Mouse (Mus musculus): Measurements from ENCODE around the gene Sox10. TPM values are rescaled to one million over a fixed set of nuclear protein-coding genes. Genes with fewer than 3 reads are reported as not detected.
A peak's percentile ranks its signal among the peaks of the same experiment; 100 is the strongest.

Sox10 gene
- polyA plus RNA-seq, 1 experiment from 2014 or later = 0.29 TPM

- no peaks in the 10 kb centered on the region for H3K9me3 ChIP-seq (replicated peaks)
- H3K4me1 ChIP-seq = 0 out of 2 replicates have a peak, but pooled peaks cover 13% of the 10 kb centered on the region
- 46% methylated on average over 27 of the region's 27 CpGs for WGBS (ENCODE audit: insufficient replicate concordance)
- H3K4me2 ChIP-seq = no peak overlapping the region
- no peak overlapping the region for H3K9ac ChIP-seq
- no peak overlapping the region for H3K4me3 ChIP-seq
- peaks cover 21% of the 10 kb centered on the region for H3K27me3 ChIP-seq (replicated peaks)
- ATAC-seq = no peak
- H3K27ac ChIP-seq = no peak overlapping the region
- no peaks in the 10 kb centered on the region for H3K36me3 ChIP-seq
Observed at GRCm38 (mm10) chr15:79192885-79193845, 28.1 kb upstream of the Sox10 start.

DNA sequence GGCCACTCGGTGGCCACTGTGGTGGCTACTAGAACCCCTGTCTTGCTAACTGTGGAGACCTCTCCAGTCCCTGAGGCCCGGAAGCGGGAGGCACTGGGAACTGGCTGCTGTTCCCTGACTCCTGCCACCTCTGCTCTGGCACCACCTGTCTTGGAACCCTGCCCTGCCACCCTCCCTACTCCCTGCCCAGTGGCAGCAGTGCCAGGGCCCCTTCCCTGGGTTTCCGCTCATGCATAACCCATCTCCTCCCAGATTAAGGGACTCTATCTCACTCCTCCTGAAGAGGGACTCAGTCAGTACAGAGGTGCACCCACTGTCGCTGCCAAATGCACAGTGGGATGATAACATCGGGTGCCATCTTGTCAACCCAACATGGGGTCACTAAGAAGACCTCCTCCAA, 27.4 kb upstream of the Sox10 start:
- no peak overlapping the region for H3K4me2 ChIP-seq
- 77% methylated on average over 6 of the region's 6 CpGs for WGBS (ENCODE audit: insufficient replicate concordance)
- H3K9me3 ChIP-seq (replicated peaks) = no peaks in the 10 kb centered on the region
- H3K9ac ChIP-seq = no peak overlapping the region
- H3K4me3 ChIP-seq = no peak overlapping the region
- peaks cover 15% of the 10 kb centered on the region for H3K27me3 ChIP-seq (replicated peaks)
- H3K27ac ChIP-seq = no peak overlapping the region
- no peak for ATAC-seq
- 0 out of 2 replicates have a peak, but pooled peaks cover 13% of the 10 kb centered on the region for H3K4me1 ChIP-seq
- no peaks in the 10 kb centered on the region for H3K36me3 ChIP-seq

DNA sequence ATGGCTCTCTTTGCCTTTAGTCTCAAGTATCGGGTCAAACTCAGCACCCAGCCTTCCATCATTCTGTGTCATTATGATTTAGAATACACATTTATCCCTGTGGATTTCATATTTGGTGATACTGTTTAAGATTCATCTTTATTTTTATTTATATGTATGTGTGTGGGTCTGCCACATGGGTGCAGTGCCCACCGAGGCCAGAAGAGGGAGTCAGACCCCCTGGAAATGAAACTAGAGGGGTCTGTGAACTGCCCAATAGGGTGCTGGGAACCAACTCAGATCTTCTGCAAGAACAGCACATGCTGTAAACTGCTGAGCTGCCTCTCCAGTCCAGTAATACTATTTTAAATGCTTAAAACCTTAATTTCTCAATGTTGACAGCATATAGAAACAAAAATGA, 26.4 kb upstream of the Sox10 start:
- whole genome bisulfite sequencing (ENCODE audit: insufficient replicate concordance) = 83% methylated on average over 2 of the region's 2 CpGs
- Histone ChIP-seq H3K27ac (no peak overlapping the region), H3K4me2 (no peak overlapping the region), H3K27me3 (replicated peaks) (peaks cover 13% of the 10 kb centered on the region), H3K9ac (no peak overlapping the region), H3K9me3 (replicated peaks) (no peaks in the 10 kb centered on the region), H3K4me3 (no peak overlapping the region), H3K4me1 (0 out of 2 replicates have a peak, but pooled peaks cover 13% of the 10 kb centered on the region), H3K36me3 (no peaks in the 10 kb centered on the region)
- ATAC-seq = no peak

DNA sequence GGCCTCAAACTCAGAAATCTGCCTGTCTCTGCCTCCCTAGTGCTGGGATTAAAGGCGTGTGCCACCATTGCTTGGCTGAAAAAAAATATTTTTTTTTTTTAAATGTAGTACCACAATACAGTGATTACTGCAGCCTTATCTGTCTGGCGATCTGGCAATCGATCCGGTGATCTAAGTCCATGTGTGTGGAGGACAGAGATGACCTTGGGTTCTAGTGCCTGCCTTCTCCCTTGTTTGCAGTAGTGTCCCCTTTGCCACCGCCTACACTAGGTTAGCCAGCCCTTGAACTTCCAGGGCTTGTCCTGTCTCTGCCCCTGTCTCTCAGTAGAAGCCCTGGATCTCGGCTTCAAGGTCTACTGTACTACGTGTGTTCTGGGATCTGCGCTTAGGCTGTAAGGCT, 22.8 kb upstream of the Sox10 start:
- ATAC-seq = peak; percentile 15; the same call in 1 of the 2 replicates
- WGBS (ENCODE audit: insufficient replicate concordance) = 66% methylated on average over 8 of the region's 8 CpGs
- no peak overlapping the region for H3K4me2 ChIP-seq
- H3K9ac ChIP-seq = no peak overlapping the region
- no peaks in the 10 kb centered on the region for H3K36me3 ChIP-seq
- no peak overlapping the region for H3K27ac ChIP-seq
- H3K9me3 ChIP-seq (replicated peaks) = no peaks in the 10 kb centered on the region
- H3K4me3 ChIP-seq = no peak overlapping the region
- H3K4me1 ChIP-seq = 0 out of 2 replicates have a peak, but pooled peaks cover under 1% of the 10 kb centered on the region
- peaks cover 10% of the 10 kb centered on the region for H3K27me3 ChIP-seq (replicated peaks)

DNA sequence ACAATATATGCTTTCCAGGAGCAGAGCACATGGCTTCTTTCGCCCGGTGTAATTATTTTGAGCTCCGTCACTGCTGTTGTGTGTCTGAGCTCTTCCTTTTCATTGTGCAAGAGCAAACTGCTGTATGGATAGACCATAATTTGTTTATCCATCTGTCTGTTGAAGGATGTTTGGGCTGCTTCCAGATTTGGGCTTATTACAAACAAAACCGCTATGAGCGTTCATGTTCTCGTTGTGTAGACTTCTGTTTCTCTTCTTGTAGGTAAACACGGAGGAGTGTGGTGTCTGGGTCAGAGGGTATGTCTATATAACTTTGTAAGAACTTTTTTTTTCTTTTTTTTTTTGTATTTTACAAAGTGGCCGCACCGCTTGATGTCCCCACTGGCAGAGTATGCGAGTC, 20.2 kb upstream of the Sox10 start:
- H3K4me1 ChIP-seq = no peaks in the 10 kb centered on the region
- ATAC-seq = no peak
- no peak overlapping the region for H3K4me3 ChIP-seq
- no peaks in the 10 kb centered on the region for H3K9me3 ChIP-seq (replicated peaks)
- no peaks in the 10 kb centered on the region for H3K36me3 ChIP-seq
- WGBS (ENCODE audit: insufficient replicate concordance) = 66% methylated on average over 10 of the region's 10 CpGs
- peaks cover 15% of the 10 kb centered on the region; the same call in 1 of the 2 replicates for H3K27me3 ChIP-seq (replicated peaks)
- H3K4me2 ChIP-seq = no peak overlapping the region
- no peak overlapping the region for H3K27ac ChIP-seq
- H3K9ac ChIP-seq = no peak overlapping the region

- Histone ChIP-seq H3K4me3 (no peak overlapping the region), H3K9me3 (replicated peaks) (no peaks in the 10 kb centered on the region), H3K27me3 (replicated peaks) (peaks cover 33% of the 10 kb centered on the region), H3K4me1 (0 out of 2 replicates have a peak, but pooled peaks cover 6% of the 10 kb centered on the region), H3K36me3 (no peaks in the 10 kb centered on the region), H3K9ac (no peak overlapping the region), H3K27ac (no peak overlapping the region), H3K4me2 (no peak overlapping the region)
- ATAC-seq = no peak
- WGBS (ENCODE audit: insufficient replicate concordance) = 67% methylated on average over 6 of the region's 6 CpGs
Observed at GRCm38 (mm10) chr15:79176905-79177304, 11.9 kb upstream of the Sox10 start.

- ATAC-seq = no peak
- H3K4me2 ChIP-seq = no peak overlapping the region
- H3K9ac ChIP-seq = no peak overlapping the region
- H3K36me3 ChIP-seq = no peaks in the 10 kb centered on the region
- 47% methylated on average over 8 of the region's 8 CpGs for WGBS (ENCODE audit: insufficient replicate concordance)
- H3K4me3 ChIP-seq = no peak overlapping the region
- H3K27me3 ChIP-seq (replicated peaks) = peaks cover 83% of the 10 kb centered on the region
- no peaks in the 10 kb centered on the region for H3K4me1 ChIP-seq
- H3K27ac ChIP-seq = no peak overlapping the region
- no peaks in the 10 kb centered on the region for H3K9me3 ChIP-seq (replicated peaks)
Observed at GRCm38 (mm10) chr15:79166712-79167111, 1.7 kb upstream of the Sox10 start.

GRCm38 (mm10) chr15:79164251-79164650, 789 bp downstream of the Sox10 start:
- 0 out of 2 replicates have a peak, but pooled peaks have one; percentile 3 for ATAC-seq
- Histone ChIP-seq H3K27me3 (replicated peaks) (peaks cover 98% of the 10 kb centered on the region), H3K4me3 (no peak overlapping the region), H3K9me3 (replicated peaks) (no peaks in the 10 kb centered on the region), H3K27ac (no peak overlapping the region), H3K4me2 (no peak overlapping the region), H3K4me1 (no peaks in the 10 kb centered on the region), H3K9ac (no peak overlapping the region), H3K36me3 (no peaks in the 10 kb centered on the region)
- WGBS (ENCODE audit: insufficient replicate concordance) = 9% methylated on average over 11 of the region's 15 CpGs

DNA sequence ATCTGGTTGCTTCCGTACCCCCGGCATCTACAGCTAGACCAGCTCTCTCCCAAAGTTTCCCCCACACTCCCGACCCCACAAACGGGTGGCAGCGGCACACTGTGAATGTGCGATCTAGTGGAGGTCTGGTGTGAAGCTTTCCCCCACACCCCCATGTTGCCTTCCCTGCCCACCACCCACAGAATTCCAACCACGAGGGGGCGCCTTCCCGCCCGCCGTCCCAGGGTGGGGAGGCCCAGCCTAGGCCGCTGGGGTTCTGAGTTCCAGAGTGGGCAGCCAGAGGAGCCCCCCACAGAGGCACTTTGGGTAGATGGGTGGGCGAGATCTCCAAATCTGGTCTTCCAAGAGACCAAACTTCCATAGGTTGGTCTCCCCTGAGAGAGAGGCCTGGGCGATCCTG, 2.2 kb downstream of the Sox10 start:
- no peaks in the 10 kb centered on the region for H3K4me1 ChIP-seq
- no peak overlapping the region for H3K27ac ChIP-seq
- no peaks in the 10 kb centered on the region for H3K36me3 ChIP-seq
- no peaks in the 10 kb centered on the region for H3K9me3 ChIP-seq (replicated peaks)
- 27% methylated on average over 14 of the region's 14 CpGs for WGBS (ENCODE audit: insufficient replicate concordance)
- ATAC-seq = no peak
- no peak overlapping the region for H3K4me3 ChIP-seq
- no peak overlapping the region for H3K4me2 ChIP-seq
- peaks cover 98% of the 10 kb centered on the region for H3K27me3 ChIP-seq (replicated peaks)
- H3K9ac ChIP-seq = no peak overlapping the region

GRCm38 (mm10) chr15:79162301-79162700, 2.7 kb downstream of the Sox10 start:
- peaks cover 97% of the 10 kb centered on the region for H3K27me3 ChIP-seq (replicated peaks)
- no peak overlapping the region for H3K4me2 ChIP-seq

DNA sequence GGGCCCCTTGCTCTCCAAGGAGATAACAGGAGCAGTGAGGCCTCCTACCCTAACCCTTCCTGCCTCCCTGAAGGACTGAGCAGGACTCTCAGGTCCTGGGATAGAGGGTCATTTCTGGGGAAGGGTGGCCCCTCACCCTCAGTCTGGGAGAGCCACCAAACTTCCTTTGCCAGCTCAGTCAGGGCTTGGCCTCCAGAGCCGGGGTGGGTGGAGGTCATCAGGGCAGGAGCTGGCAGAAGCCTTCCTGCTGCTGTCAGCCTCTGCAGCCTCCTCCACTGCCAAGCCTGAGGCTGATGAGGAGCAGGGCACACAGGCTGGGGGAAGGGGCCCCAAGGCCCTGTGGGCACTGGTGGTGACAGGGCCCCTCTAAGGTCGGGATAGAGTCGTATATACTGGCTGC, 9.5 kb downstream of the Sox10 start:
- no peak for ATAC-seq
- Histone ChIP-seq H3K27me3 (replicated peaks) (peaks cover 43% of the 10 kb centered on the region), H3K9ac (no peak overlapping the region), H3K4me1 (peaks cover 13% of the 10 kb centered on the region; the same call in 1 of the 2 replicates), H3K4me2 (no peak overlapping the region), H3K4me3 (no peak overlapping the region), H3K36me3 (peaks cover 19% of the 10 kb centered on the region), H3K27ac (no peak overlapping the region), H3K9me3 (replicated peaks) (no peaks in the 10 kb centered on the region)
- 46% methylated on average over 3 of the region's 3 CpGs for WGBS (ENCODE audit: insufficient replicate concordance)

More at GRCm38 (mm10) chr15:79162301-79162700, 2.7 kb downstream of the Sox10 start:
- Histone ChIP-seq H3K4me3 (no peak overlapping the region), H3K27ac (no peak overlapping the region), H3K9me3 (replicated peaks) (no peaks in the 10 kb centered on the region), H3K9ac (no peak overlapping the region), H3K4me1 (no peaks in the 10 kb centered on the region), H3K36me3 (no peaks in the 10 kb centered on the region)
- WGBS (ENCODE audit: insufficient replicate concordance) = 35% methylated on average over 7 of the region's 7 CpGs
- no peak for ATAC-seq

GRCm38 (mm10) chr15:79152709-79153108, 12.3 kb downstream of the Sox10 start:
- Histone ChIP-seq H3K4me3 (no peak overlapping the region), H3K4me2 (no peak overlapping the region), H3K9ac (no peak overlapping the region), H3K9me3 (replicated peaks) (no peaks in the 10 kb centered on the region), H3K27ac (no peak overlapping the region), H3K36me3 (peaks cover 44% of the 10 kb centered on the region), H3K27me3 (replicated peaks) (peaks cover 17% of the 10 kb centered on the region), H3K4me1 (peaks cover 13% of the 10 kb centered on the region; the same call in 1 of the 2 replicates)
- 79% methylated on average over 6 of the region's 6 CpGs for WGBS (ENCODE audit: insufficient replicate concordance)
- ATAC-seq = no peak

Data from liver, embryonic 12.5 days (tissue).